Mouse (Mus musculus) liver, postnatal 0 days (tissue): ENCODE measurements at regions not wholly inside any gene's neighbourhood (a gene's known extent, or its start where the extent isn't known, plus 50 kb on each side); places are given as distances from the start of the nearest gene placed in this dataset.

Experiments
- ATAC-seq: fragments of 200-750 bp; cut with Nextera tagmentation; 2 replicates; pipeline ENCODE4 v1.8.0; 2017; ENCODE audit warnings: mild to moderate bottlenecking, moderate library complexity
- DNase-seq: peaks from one replicate; pipeline ENCODE4 v3.0.0-alpha.2; 2016
- H3K27ac ChIP-seq: fragments of 300-500 bp; sonication (generic); 2 replicates; pipeline ENCODE4 v1.5.1; 2014; ENCODE audit warnings: antibody characterized with exemption, moderate library complexity, mild to moderate bottlenecking, low read depth
- H3K27me3 ChIP-seq: fragments of 300-500 bp; sonication (generic); 2 replicates; pipeline ENCODE4 v1.6.1; 2014; ENCODE audit warnings: low read length, control low read depth, mixed read lengths; ENCODE audit not compliant: insufficient read depth
- H3K36me3 ChIP-seq: fragments of 300-500 bp; sonication (generic); replicated peaks from 2 replicates; pipeline ENCODE4 v1.6.1; 2014; ENCODE audit warnings: mild to moderate bottlenecking, control low read depth, low read length, moderate library complexity, mixed read lengths; ENCODE audit not compliant: insufficient read depth
- H3K4me1 ChIP-seq: fragments of 300-500 bp; sonication (generic); 2 replicates; pipeline ENCODE4 v1.6.1; 2014; ENCODE audit warnings: antibody characterized with exemption, mild to moderate bottlenecking, control low read depth; ENCODE audit not compliant: insufficient read depth
- H3K4me2 ChIP-seq: fragments of 300-500 bp; sonication (generic); 2 replicates; pipeline ENCODE4 v1.6.1; 2014; ENCODE audit warnings: low read depth, mild to moderate bottlenecking, low read length, moderate library complexity, mixed read lengths
- H3K4me3 ChIP-seq: fragments of 300-500 bp; sonication (generic); 2 replicates; pipeline ENCODE4 v1.5.1; 2014; ENCODE audit warnings: low read depth, low read length
- H3K9ac ChIP-seq: fragments of 300-500 bp; sonication (generic); replicated peaks from 2 replicates; pipeline ENCODE4 v1.6.1; 2014; ENCODE audit warnings: mild to moderate bottlenecking, moderate library complexity
- H3K9me3 ChIP-seq: fragments of 300-500 bp; sonication (generic); 2 replicates; pipeline ENCODE4 v1.6.1; 2016; ENCODE audit warnings: mild to moderate bottlenecking, control low read depth, low read length, mixed read lengths
- CTCF ChIP-seq: sonication (generic); IDR thresholded peaks from 2 replicates; pipeline ENCODE4 v1.5.1; 2016; ENCODE audit warnings: antibody characterized with exemption, low read depth
- EP300 ChIP-seq: IDR thresholded peaks from 2 replicates; pipeline ENCODE4 v1.6.1; 2016; ENCODE audit warnings: antibody characterized with exemption, low read depth, mild to moderate bottlenecking
- WGBS: fragments of 180-500 bp; shearing (Covaris S2); extraction: QIAGEN DNeasy Blood & Tissue Kit; methylation state at CpG from one replicate; pipeline ENCODE4 v1.1.7; 2014; ENCODE audit not compliant: insufficient replicate concordance; 5-methylcytosine and 5-hydroxymethylcytosine counted together

- Histone ChIP-seq H3K4me2 (no peak overlapping the region), H3K4me1 (no peaks in the 10 kb centered on the region), H3K9me3 (no peaks in the 10 kb centered on the region), H3K4me3 (no peak overlapping the region), H3K36me3 (no peaks in the 10 kb centered on the region), H3K9ac (no peak overlapping the region), H3K27ac (no peak overlapping the region), H3K27me3 (0 out of 2 replicates have a peak, but pooled peaks cover 3% of the 10 kb centered on the region)
- WGBS = 67% methylated on average over 8 of the region's 8 CpGs
- DNase-seq = no peak
- TF ChIP-seq CTCF (no peak), EP300 (no peak)
- no peak for ATAC-seq
These were observed 85.1 kb upstream of the Otos start for GRCm38 (mm10) chr1:92733732-92734131.

GRCm38 (mm10) chr1:92731353-92732282 lies 83.0 kb upstream of the Otos start:
- Histone ChIP-seq H3K4me3 (no peak overlapping the region), H3K9me3 (no peaks in the 10 kb centered on the region), H3K4me1 (no peaks in the 10 kb centered on the region), H3K4me2 (no peak overlapping the region), H3K27me3 (no peaks in the 10 kb centered on the region), H3K9ac (no peak overlapping the region), H3K27ac (no peak overlapping the region), H3K36me3 (no peaks in the 10 kb centered on the region)
- TF ChIP-seq CTCF = no peak
- TF ChIP-seq EP300 = no peak
- WGBS = 66% methylated on average over 11 of the region's 11 CpGs
- ATAC-seq (no peak), DNase-seq (no peak)

DNA sequence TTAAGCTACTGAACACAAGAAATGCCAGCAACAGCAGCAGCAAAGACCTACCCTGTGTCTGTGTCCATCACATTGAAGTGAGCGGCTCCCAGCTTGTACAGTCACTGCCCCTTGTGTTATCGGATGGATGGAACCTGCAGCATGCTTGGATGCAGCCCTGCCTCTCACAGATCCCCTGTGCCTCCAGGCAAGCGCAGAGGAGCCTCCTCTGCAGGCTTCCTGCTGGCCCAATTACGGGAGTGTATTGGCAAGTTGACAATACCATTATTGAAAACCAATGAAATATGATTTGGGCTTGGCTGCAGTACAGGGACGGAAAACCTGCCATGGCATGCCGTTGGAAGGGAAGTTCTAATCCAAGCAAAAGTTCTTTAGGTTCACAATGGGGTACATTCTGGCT lies 81.9 kb upstream of the Otos start:
- Histone ChIP-seq H3K27me3 (no peaks in the 10 kb centered on the region), H3K27ac (no peak overlapping the region), H3K4me3 (no peak overlapping the region), H3K9ac (no peak overlapping the region), H3K9me3 (no peaks in the 10 kb centered on the region), H3K36me3 (no peaks in the 10 kb centered on the region), H3K4me1 (no peaks in the 10 kb centered on the region), H3K4me2 (no peak overlapping the region)
- WGBS = 62% methylated on average over 6 of the region's 6 CpGs
- no peak for DNase-seq
- TF ChIP-seq CTCF (no peak), EP300 (no peak)
- ATAC-seq = no peak

DNA sequence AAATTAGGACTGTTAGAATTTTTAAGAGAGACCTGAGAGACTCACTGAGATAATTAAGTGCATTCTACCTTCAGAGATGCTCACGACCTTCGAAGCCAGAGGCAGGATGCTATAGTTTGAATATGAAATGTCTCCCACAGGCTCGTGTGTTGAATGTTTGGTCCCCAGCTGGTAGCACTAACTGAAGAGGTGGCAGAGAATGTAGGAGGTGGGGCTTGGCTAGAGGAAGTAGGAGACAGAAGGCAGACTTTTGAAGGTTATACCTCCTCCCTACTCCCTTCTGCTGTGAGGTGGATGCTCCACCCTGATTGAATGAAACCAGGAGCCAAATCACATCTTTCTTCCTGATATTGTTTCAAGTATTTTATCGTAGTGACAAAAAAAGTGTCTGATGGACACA lies 79.3 kb upstream of the Otos start:
- H3K4me2 ChIP-seq = no peak overlapping the region
- no peak overlapping the region for H3K27ac ChIP-seq
- H3K9me3 ChIP-seq = no peaks in the 10 kb centered on the region
- 60% methylated on average over 4 of the region's 4 CpGs for WGBS
- no peaks in the 10 kb centered on the region for H3K27me3 ChIP-seq
- ATAC-seq (no peak), DNase-seq (no peak)
- H3K9ac ChIP-seq = no peak overlapping the region
- no peaks in the 10 kb centered on the region for H3K36me3 ChIP-seq
- TF ChIP-seq EP300 (no peak), CTCF (no peak)
- H3K4me3 ChIP-seq = no peak overlapping the region
- H3K4me1 ChIP-seq = no peaks in the 10 kb centered on the region

DNA sequence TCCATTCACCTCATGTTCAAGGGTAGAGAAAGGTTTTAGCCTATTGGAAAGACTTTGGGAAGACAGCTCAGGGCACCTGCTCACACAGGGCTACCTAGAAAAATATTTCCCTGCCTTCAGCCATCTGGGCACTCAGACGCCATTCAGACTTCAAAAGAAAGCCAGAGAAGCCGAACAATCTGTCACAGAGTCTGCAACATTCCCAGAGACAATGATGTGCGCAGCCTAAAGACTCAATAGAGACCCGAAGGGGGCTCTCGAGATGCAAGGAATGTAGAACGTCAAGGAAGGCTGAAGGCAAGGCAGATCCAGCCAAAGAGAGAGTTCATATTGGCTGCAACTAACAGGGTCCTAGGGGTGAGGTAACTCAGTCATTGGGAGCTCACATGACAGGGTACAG lies 78.7 kb upstream of the Otos start:
- no peaks in the 10 kb centered on the region for H3K9me3 ChIP-seq
- H3K4me3 ChIP-seq = no peak overlapping the region
- no peak overlapping the region for H3K4me2 ChIP-seq
- no peaks in the 10 kb centered on the region for H3K36me3 ChIP-seq
- no peak overlapping the region for H3K27ac ChIP-seq
- H3K4me1 ChIP-seq = no peaks in the 10 kb centered on the region
- no peak for TF ChIP-seq EP300
- TF ChIP-seq CTCF = no peak
- WGBS = 67% methylated on average over 6 of the region's 6 CpGs
- DNase-seq (no peak), ATAC-seq (no peak)
- H3K27me3 ChIP-seq = no peaks in the 10 kb centered on the region
- no peak overlapping the region for H3K9ac ChIP-seq

GRCm38 (mm10) chr1:92726341-92726740 lies 77.7 kb upstream of the Otos start:
- Histone ChIP-seq H3K27ac (no peak overlapping the region), H3K4me3 (no peak overlapping the region), H3K9ac (no peak overlapping the region), H3K9me3 (no peaks in the 10 kb centered on the region), H3K36me3 (no peaks in the 10 kb centered on the region), H3K4me1 (no peaks in the 10 kb centered on the region), H3K4me2 (no peak overlapping the region), H3K27me3 (no peaks in the 10 kb centered on the region)
- ATAC-seq (no peak), DNase-seq (no peak)
- WGBS = 71% methylated on average over 6 of the region's 6 CpGs
- TF ChIP-seq EP300 (no peak), CTCF (no peak)
